Mouse (Mus musculus) thymus, adult 2 months (tissue): ENCODE measurements around the gene Apoa5.

Experiments
- CTCF ChIP-seq: fragments of 200-500 bp; IDR thresholded peaks from 2 replicates; pipeline ENCODE4 v1.5.1; 2012; ENCODE audit warnings: mild to moderate bottlenecking, control low read depth, low read length, moderate library complexity, borderline replicate concordance; ENCODE audit not compliant: control insufficient read depth, poor library complexity, insufficient read depth; ENCODE audit errors: extremely low read depth
- POLR2A ChIP-seq: fragments of 200-500 bp; IDR thresholded peaks from 2 replicates; pipeline ENCODE4 v1.6.1; 2012; ENCODE audit warnings: mild to moderate bottlenecking, low read length, control low read depth, moderate library complexity; ENCODE audit not compliant: control insufficient read depth, poor library complexity, insufficient read depth; ENCODE audit errors: extremely low read depth

DNA sequence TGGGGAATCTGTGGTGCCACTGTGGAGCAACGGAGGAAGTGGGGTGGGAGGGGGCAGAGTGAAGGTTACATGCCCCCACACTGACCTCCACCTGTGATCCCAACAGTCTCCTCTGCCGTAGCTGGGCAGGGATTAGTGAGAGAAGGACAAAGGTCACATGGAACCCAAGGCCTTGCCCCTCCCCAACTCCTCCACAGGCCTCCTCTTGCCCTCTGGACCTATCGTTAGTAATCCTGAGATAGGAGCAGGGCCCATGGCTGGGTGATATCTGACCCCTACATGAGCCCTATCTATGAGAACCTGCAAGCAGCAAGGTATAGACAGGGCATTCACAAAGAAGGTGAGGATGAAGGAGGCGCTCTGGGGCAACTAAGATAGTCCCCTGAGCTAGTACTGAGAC is 32.8 kb upstream of the Apoa5 start:
- no peak for TF ChIP-seq POLR2A
- no peak for TF ChIP-seq CTCF
